Mouse (Mus musculus) splenic B cell, adult 2 months (primary cell): ENCODE data around the gene Golph3l.

Experiments
- DNase-seq: peaks from one replicate; pipeline ENCODE4 v3.0.0-alpha.2; 2011; ENCODE audit warnings: low read depth, low spot score
- H3K27me3 ChIP-seq: 2 replicates; pipeline ENCODE4 v1.6.1; 2012; ENCODE audit warnings: mild to moderate bottlenecking, low read length, moderate library complexity, mixed read lengths; ENCODE audit not compliant: control insufficient read depth, poor library complexity, insufficient read depth, severe bottlenecking
- H3K36me3 ChIP-seq: 2 replicates; pipeline ENCODE4 v1.6.1; 2012; ENCODE audit warnings: mild to moderate bottlenecking, low read length, moderate library complexity, mixed read lengths; ENCODE audit not compliant: control insufficient read depth, poor library complexity, insufficient read depth, severe bottlenecking

The Golph3l gene

GRCm38 (mm10) chr3:95657108-95657507 lies 68.4 kb downstream of the Golph3l start:
- DNase-seq, result no peak
- H3K27me3 ChIP-seq, result no peaks in the 10 kb centered on the region
- H3K36me3 ChIP-seq, result peaks cover 23% of the 10 kb centered on the region

- DNase-seq, result no peak
- peaks cover 24% of the 10 kb centered on the region for H3K36me3 ChIP-seq
- no peaks in the 10 kb centered on the region for H3K27me3 ChIP-seq
Observed at GRCm38 (mm10) chr3:95657711-95658110, 69.0 kb downstream of the Golph3l start.

- Histone ChIP-seq H3K36me3 (peaks cover 28% of the 10 kb centered on the region), H3K27me3 (no peaks in the 10 kb centered on the region)
- DNase-seq, result peak; percentile 96
Observed at GRCm38 (mm10) chr3:95658236-95658867, 69.6 kb downstream of the Golph3l start, which contains the start of gene Mcl1. TSS of gene Mcl1 (plus strand) at chr3:95658788.

- DNase-seq, result peak; percentile 82
- Histone ChIP-seq H3K27me3 (no peaks in the 10 kb centered on the region), H3K36me3 (peaks cover 30% of the 10 kb centered on the region)
Observed at GRCm38 (mm10) chr3:95658868-95659712, 70.4 kb downstream of the Golph3l start.

- no peak for DNase-seq
- peaks cover 35% of the 10 kb centered on the region for H3K36me3 ChIP-seq
- no peaks in the 10 kb centered on the region for H3K27me3 ChIP-seq
Observed at GRCm38 (mm10) chr3:95659948-95660347, 71.2 kb downstream of the Golph3l start.

GRCm38 (mm10) chr3:95660788-95661478 lies 72.2 kb downstream of the Golph3l start:
- no peak for DNase-seq
- no peaks in the 10 kb centered on the region for H3K27me3 ChIP-seq
- H3K36me3 ChIP-seq, result peaks cover 38% of the 10 kb centered on the region

- peak; percentile 64 for DNase-seq
Observed at GRCm38 (mm10) chr3:95661945-95662715, 73.4 kb downstream of the Golph3l start.

GRCm38 (mm10) chr3:95662724-95663449 lies 74.2 kb downstream of the Golph3l start:
- DNase-seq, result no peak
- Histone ChIP-seq H3K36me3 (peaks cover 39% of the 10 kb centered on the region), H3K27me3 (no peaks in the 10 kb centered on the region)

More at GRCm38 (mm10) chr3:95661945-95662715, 73.4 kb downstream of the Golph3l start:
- no peaks in the 10 kb centered on the region for H3K27me3 ChIP-seq
- H3K36me3 ChIP-seq, result peaks cover 39% of the 10 kb centered on the region

- no peak for DNase-seq
- H3K27me3 ChIP-seq, result no peaks in the 10 kb centered on the region
- peaks cover 39% of the 10 kb centered on the region for H3K36me3 ChIP-seq
Observed at GRCm38 (mm10) chr3:95663486-95663885, 74.8 kb downstream of the Golph3l start.

- no peaks in the 10 kb centered on the region for H3K27me3 ChIP-seq
- H3K36me3 ChIP-seq, result peaks cover 37% of the 10 kb centered on the region
- peak; percentile 39 for DNase-seq
Observed at GRCm38 (mm10) chr3:95663969-95664608, 75.4 kb downstream of the Golph3l start.

GRCm38 (mm10) chr3:95664940-95665352 lies 76.2 kb downstream of the Golph3l start:
- DNase-seq, result peak; percentile 39
- H3K36me3 ChIP-seq, result peaks cover 30% of the 10 kb centered on the region
- H3K27me3 ChIP-seq, result no peaks in the 10 kb centered on the region

- peaks cover 20% of the 10 kb centered on the region for H3K36me3 ChIP-seq
- no peaks in the 10 kb centered on the region for H3K27me3 ChIP-seq
- no peak for DNase-seq
Observed at GRCm38 (mm10) chr3:95666124-95666844, 77.5 kb downstream of the Golph3l start.

- no peaks in the 10 kb centered on the region for H3K27me3 ChIP-seq
- H3K36me3 ChIP-seq, result peaks cover 16% of the 10 kb centered on the region
- DNase-seq, result no peak
Observed at GRCm38 (mm10) chr3:95667521-95667920, 78.8 kb downstream of the Golph3l start.
